In the genomic region with DNA sequence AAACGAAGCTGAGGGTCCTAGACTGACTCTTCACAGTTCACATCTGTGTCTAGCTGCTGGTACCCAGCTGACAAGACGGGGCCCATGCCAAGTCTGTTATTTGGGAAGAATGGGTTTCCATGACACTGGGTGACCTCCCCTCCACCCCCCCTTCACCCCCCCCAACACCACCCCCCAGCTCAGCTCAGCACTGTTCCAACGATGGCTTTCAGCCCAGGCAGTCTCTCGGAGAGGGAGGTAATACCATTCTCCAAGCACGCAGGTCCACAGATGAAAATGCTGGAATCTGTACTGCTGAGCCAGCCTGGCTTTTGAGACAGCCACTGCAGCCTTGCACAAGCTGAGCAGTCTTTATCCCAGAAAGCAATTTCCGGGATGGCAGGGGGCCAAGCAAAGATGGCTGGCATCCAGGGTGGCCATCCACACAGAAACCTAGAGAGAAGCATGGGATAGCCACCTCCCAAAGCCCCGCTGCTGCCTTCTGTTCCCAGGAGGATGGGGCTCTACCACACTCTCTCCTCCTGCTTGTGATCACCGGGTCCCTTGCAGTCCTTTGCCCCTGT, we compare ENCODE assay signal across 9 mouse cellular contexts. TPM values are rescaled to one million over a fixed set of nuclear protein-coding genes. Genes with fewer than 3 reads are reported as not detected.
A peak's percentile ranks its signal among the peaks of the same experiment; 100 is the strongest.
DNase-seq lines count a peak whose midpoint lies in the region; ATAC-seq and TF ChIP-seq lines count a peak whose summit lies in the region.
"Had no signal": no experiment of that assay in that cellular context is flagged by ENCODE, and none has a peak within 500 bp of the region (broad histone marks: within the 10 kb centered on the region; RNA-seq: fewer than 3 reads in every experiment).

No protein-coding gene starts in this region.

- no peaks in the 10 kb centered on the region for H3K27me3 ChIP-seq in forebrain, embryonic 14.5 days (replicated peaks; ENCODE audit: control insufficient read depth, insufficient read depth, low read length)

- no peak overlapping the region for H3K27ac ChIP-seq in left cerebral cortex, adult 2 months
- H3K27ac ChIP-seq in forebrain, embryonic 14.5 days (ENCODE audit: low read depth, low read length): peak overlapping the region; percentile 31; the same call in 1 of the 2 replicates
- H3K27ac ChIP-seq: macrophage had no signal

- DNase-seq in left cerebral cortex, adult 2 months (ENCODE audit: extremely low spot score in 1 of 2, low spot score in 2 of 2): peak; percentile 58 to 70
- no peak for DNase-seq in left cerebral cortex, adult 8-10 months (ENCODE audit: low spot score in 2 of 2)
- DNase-seq in cerebellum, adult 11-12 months: peak; percentile 89
- DNase-seq in forebrain, embryonic 14.5 days (ENCODE audit: low spot score): peak; percentile 85
- DNase-seq in left cerebral cortex, postnatal 14 days (ENCODE audit: low spot score in 2 of 2): peak; percentile 80 to 88
- peak; percentile 76 for DNase-seq in right cerebral cortex, postnatal 14 days
- DNase-seq in embryo, embryonic 10 days (ENCODE audit: low spot score): no peak
- DNase-seq in adrenal gland, adult 8-10 months: no peak

- H3K9ac ChIP-seq in forebrain, embryonic 14.5 days (ENCODE audit: low read length): no peak overlapping the region

- intact Hi-C loops in left cerebral cortex, adult 2 months (cut with DNase I): no loop called here
- intact Hi-C loops in left cerebral cortex, postnatal 14 days (cut with DNase I): loop anchor here (5.0 kb wide), 1 partner anchor 75 kb away; no protein-coding TSS in a partner anchor

- ATAC-seq in forebrain, embryonic 14.5 days: peak; percentile 95

- no peak overlapping the region for H3K4me3 ChIP-seq in left cerebral cortex, adult 2 months
- H3K4me3 ChIP-seq in forebrain, embryonic 14.5 days (ENCODE audit: low read depth, low read length): no peak overlapping the region

- H3K4me1 ChIP-seq in forebrain, embryonic 14.5 days (ENCODE audit: control insufficient read depth, insufficient read depth, low read length): peaks cover 9% of the 10 kb centered on the region; the same call in 1 of the 2 replicates

- WGBS in forebrain, embryonic 14.5 days: 33% methylated on average over 8 of the region's 8 CpGs

- no peak; the same call in 1 of the 2 replicates for TF ChIP-seq CTCF in left cerebral cortex, adult 2 months (IDR thresholded peaks at IDR 0.05)

- no peaks in the 10 kb centered on the region for H3K36me3 ChIP-seq in forebrain, embryonic 14.5 days (ENCODE audit: control insufficient read depth, insufficient read depth, low read length)

- no peak overlapping the region for H3K4me2 ChIP-seq in forebrain, embryonic 14.5 days (ENCODE audit: low read length)

- no peaks in the 10 kb centered on the region for H3K9me3 ChIP-seq in forebrain, embryonic 14.5 days (replicated peaks; ENCODE audit: control insufficient read depth, low read length)

RNA-seq across cellular contexts. Expression of gene Cacna2d4, which starts 1.2 kb away (rescaled TPM):
- 1 to 10 TPM; 1.7 to 1.9 TPM for total RNA-seq in left cerebral cortex, adult 2 months (2021)
- 1 to 10 TPM; 1.5 to 4.6 (median 2.8) TPM for total RNA-seq in left cerebral cortex, adult 8-10 months (2022)
- 0.10 and 0.14 TPM in 2 replicates for polyA plus RNA-seq in forebrain, embryonic 14.5 days (2014; fragmentation: Nextera tagmentation; extraction: Ambion mirVana)
- 1 to 10 TPM; 1.7 to 3.1 TPM for total RNA-seq in left cerebral cortex, postnatal 14 days (2021)
- total RNA-seq in adrenal gland, adult 8-10 months (2022): under 1 TPM in 3 of 4 experiments, not detected in 1; 0.24 to 0.62 (median 0.24) TPM
- polyA plus RNA-seq: macrophage had no signal

RNA-seq across cellular contexts. Expression of gene Cacna1c, which starts 41.3 kb away (rescaled TPM):
- total RNA-seq in left cerebral cortex, adult 2 months (2021): 10 to 100 TPM; 69.1 to 73.9 TPM
- total RNA-seq in left cerebral cortex, adult 8-10 months (2022): 10 to 100 TPM; 52.8 to 62.4 (median 55.1) TPM
- polyA plus RNA-seq in forebrain, embryonic 14.5 days (2014; fragmentation: Nextera tagmentation; extraction: Ambion mirVana): 3.2 and 5.5 TPM in 2 replicates
- 10 to 100 TPM; 66.9 to 73.5 TPM for total RNA-seq in left cerebral cortex, postnatal 14 days (2021)
- 100 to 1,000 TPM in 3 of 4 experiments, 10 to 100 TPM in 1; 97.1 to 218 (median 127) TPM for total RNA-seq in adrenal gland, adult 8-10 months (2022)
- polyA plus RNA-seq: macrophage had no signal

Comparison
In these comparisons a context has a peak if more than half of its experiments do, and no peak if none do; other contexts are left out.
1. DNase-seq: peak in left cerebral cortex, adult 2 months (2 of 2), cerebellum, adult 11-12 months (single experiment), forebrain, embryonic 14.5 days (single experiment), left cerebral cortex, postnatal 14 days (2 of 2) and right cerebral cortex, postnatal 14 days (single experiment); none in left cerebral cortex, adult 8-10 months (0 of 2), embryo, embryonic 10 days (single experiment) and adrenal gland, adult 8-10 months (single experiment).